Mouse (Mus musculus) C2C12 (cell line): ENCODE measurements around the gene Sart3.

ENCODE experiments used
- CEBPB ChIP-seq: IDR thresholded peaks from one replicate; pipeline ENCODE4 v1.6.1; 2011; ENCODE audit warnings: low read depth, mild to moderate bottlenecking, control low read depth, moderate library complexity
- CTCF ChIP-seq: IDR thresholded peaks from one replicate; pipeline ENCODE4 v1.5.1; 2011; ENCODE audit not compliant: control insufficient read depth, insufficient read depth, insufficient read length

DNA sequence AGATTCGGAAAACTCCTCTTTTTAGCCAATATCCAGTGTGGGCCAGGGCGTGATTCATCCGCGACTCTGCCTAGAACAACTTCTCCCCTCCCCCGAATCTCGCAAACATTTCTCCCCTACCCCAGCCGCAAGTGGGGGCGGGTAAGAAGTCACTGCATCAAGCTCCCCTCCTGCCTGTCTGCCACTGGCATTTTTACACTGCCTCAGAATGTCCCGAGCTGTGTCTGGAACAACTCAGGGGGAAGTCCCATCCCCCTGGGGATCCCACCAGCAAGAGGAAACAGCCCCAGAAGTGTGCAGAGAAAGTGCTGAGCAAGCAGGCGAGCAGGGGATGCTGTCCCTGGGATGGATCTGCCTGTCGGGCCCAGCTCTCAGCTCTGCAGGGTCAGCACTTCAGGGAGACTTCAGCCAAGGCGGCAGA is 11.3 kb upstream of the Sart3 start:
- TF ChIP-seq CTCF = no peak
- TF ChIP-seq CEBPB = no peak
